ENCODE assay signal across 19 mouse cellular contexts in genomic region chr4:125871211-125871610, GRCm38 (mm10).
DNase-seq lines count a peak whose midpoint lies in the region; ATAC-seq and TF ChIP-seq lines count a peak whose summit lies in the region.
"Had no signal": no experiment of that assay in that cellular context is flagged by ENCODE, and none has a peak within 500 bp of the region (broad histone marks: within the 10 kb centered on the region; RNA-seq: fewer than 3 reads in every experiment).

No protein-coding gene starts in this region.

- H3K27ac ChIP-seq in lung, embryonic 14.5 days (ENCODE audit: low read depth), result no peak overlapping the region
- H3K27ac ChIP-seq: embryonic facial prominence, embryonic 12.5 days; gastrocnemius, adult 2 months; heart, embryonic 13.5 days; hindbrain, embryonic 10.5 days; hindbrain, embryonic 15.5 days had no signal

- intact Hi-C loops in heart, postnatal 10 days (cut with DNase I), result no loop called here

- no peaks in the 10 kb centered on the region for H3K4me1 ChIP-seq in lung, embryonic 14.5 days (ENCODE audit: insufficient read depth)
- H3K4me1 ChIP-seq: embryonic facial prominence, embryonic 12.5 days; heart, embryonic 13.5 days; hindbrain, embryonic 15.5 days had no signal

- WGBS in lung, embryonic 14.5 days, result 41% methylated on average over 13 of the region's 13 CpGs

- DNase-seq in heart, postnatal 10 days, result peak; percentile 7 to 10
- no peak for DNase-seq in heart, adult 18-20 months
- peak; percentile 75 for DNase-seq in lung, embryonic 14.5 days
- DNase-seq in lung, postnatal 36 days, result no peak
- DNase-seq in retina, postnatal 1 day, result peak; percentile 52
- DNase-seq in retina, embryonic 14.5 days (ENCODE audit: low spot score), result no peak
- DNase-seq in ovary, postnatal 36 days (ENCODE audit: low spot score), result no peak
- DNase-seq: adrenal gland, postnatal 14 days; cerebellum, adult 11-12 months; cerebellum, adult 9-10 months; cerebellum, postnatal 25 days; forebrain, postnatal 0 days; gastrocnemius, adult 2 months; gastrocnemius, postnatal 25 days had no signal

- no peaks in the 10 kb centered on the region for H3K36me3 ChIP-seq in lung, embryonic 14.5 days (ENCODE audit: insufficient read depth)
- H3K36me3 ChIP-seq: embryonic facial prominence, embryonic 12.5 days; heart, embryonic 13.5 days; hindbrain, embryonic 10.5 days; hindbrain, embryonic 15.5 days had no signal

- no peak overlapping the region for H3K4me2 ChIP-seq in lung, embryonic 14.5 days
- H3K4me2 ChIP-seq: embryonic facial prominence, embryonic 12.5 days; heart, embryonic 13.5 days; hindbrain, embryonic 15.5 days had no signal

- ATAC-seq in lung, embryonic 14.5 days (ENCODE audit: insufficient read depth), result peak; percentile 85
- ATAC-seq: activated CD4-positive, CD25-positive, alpha-beta regulatory T cell, adult 4 months; forebrain, postnatal 0 days had no signal

- H3K4me3 ChIP-seq in lung, embryonic 14.5 days (ENCODE audit: low read depth, low read length), result no peak overlapping the region
- H3K4me3 ChIP-seq: embryonic facial prominence, embryonic 12.5 days; gastrocnemius, adult 2 months; heart, embryonic 13.5 days; hindbrain, embryonic 10.5 days; hindbrain, embryonic 15.5 days had no signal

- H3K9me3 ChIP-seq in lung, embryonic 14.5 days (ENCODE audit: low read depth, low read length), result no peaks in the 10 kb centered on the region
- H3K9me3 ChIP-seq: embryonic facial prominence, embryonic 12.5 days; heart, embryonic 13.5 days; hindbrain, embryonic 10.5 days; hindbrain, embryonic 15.5 days had no signal

- no peak for TF ChIP-seq CTCF in lung, embryonic 14.5 days (IDR thresholded peaks at IDR 0.05; ENCODE audit: low read depth)

- no peaks in the 10 kb centered on the region for H3K27me3 ChIP-seq in lung, embryonic 14.5 days (ENCODE audit: insufficient read depth, low read length)
- H3K27me3 ChIP-seq: embryonic facial prominence, embryonic 12.5 days; heart, embryonic 13.5 days; hindbrain, embryonic 15.5 days had no signal

- no peak overlapping the region for H3K9ac ChIP-seq in lung, embryonic 14.5 days
- H3K9ac ChIP-seq: embryonic facial prominence, embryonic 12.5 days; forebrain, postnatal 0 days; heart, embryonic 13.5 days; hindbrain, embryonic 15.5 days had no signal

Comparison
In these comparisons a context has a peak if more than half of its experiments do, and no peak if none do; other contexts are left out.
1. DNase-seq: peak in heart, postnatal 10 days (2 of 2), lung, embryonic 14.5 days (single experiment) and retina, postnatal 1 day (single experiment); none in heart, adult 18-20 months (0 of 2), lung, postnatal 36 days (single experiment), retina, embryonic 14.5 days (single experiment) and ovary, postnatal 36 days (single experiment).